In genomic region chr11:102411704-102412103, GRCm38 (mm10) we compare ENCODE assay signal across 8 mouse cellular contexts. TPM values are rescaled to one million over a fixed set of nuclear protein-coding genes. Genes with fewer than 3 reads are reported as not detected.
DNase-seq lines count a peak whose midpoint lies in the region; ATAC-seq and TF ChIP-seq lines count a peak whose summit lies in the region.

No protein-coding gene starts in this region.

- 7% methylated on average over 11 of the region's 11 CpGs for WGBS in forebrain, embryonic 14.5 days
- 5% methylated on average over 11 of the region's 11 CpGs for WGBS in forebrain, embryonic 13.5 days
- WGBS in forebrain, embryonic 16.5 days, result 8% methylated on average over 11 of the region's 11 CpGs
- 5% methylated on average over 11 of the region's 11 CpGs for WGBS in hindbrain, postnatal 0 days
- 8% methylated on average over 11 of the region's 11 CpGs for WGBS in limb, embryonic 10.5 days

- no peak overlapping the region for H3K4me2 ChIP-seq in forebrain, embryonic 14.5 days (ENCODE audit: low read length)
- H3K4me2 ChIP-seq in forebrain, embryonic 13.5 days, result no peak overlapping the region
- no peak overlapping the region for H3K4me2 ChIP-seq in forebrain, embryonic 16.5 days (ENCODE audit: low read length)
- no peak overlapping the region for H3K4me2 ChIP-seq in hindbrain, postnatal 0 days (ENCODE audit: low read depth, low read length)

- TF ChIP-seq CTCF in hindbrain, postnatal 0 days (IDR thresholded peaks at IDR 0.05; ENCODE audit: low read depth), result peak; percentile 94

- peak; percentile 25; the same call in 1 of the 2 replicates for ATAC-seq in forebrain, embryonic 14.5 days
- ATAC-seq in forebrain, embryonic 13.5 days, result no peak
- peak; percentile 15; the same call in 1 of the 2 replicates for ATAC-seq in forebrain, embryonic 16.5 days
- no peak for ATAC-seq in hindbrain, postnatal 0 days

- peak; percentile 96 for DNase-seq in forebrain, embryonic 14.5 days (ENCODE audit: low spot score)
- peak; percentile 97 for DNase-seq in brain, adult 2 months (ENCODE audit: low read depth, low spot score)
- peak; percentile 95 for DNase-seq in hindbrain, postnatal 0 days (ENCODE audit: low spot score)
- DNase-seq in limb, embryonic 10.5 days (ENCODE audit: low spot score), result peak; percentile 89
- peak; percentile 92 for DNase-seq in naive thymus-derived CD4-positive, alpha-beta T cell, adult 2 months (ENCODE audit: low read depth)
- DNase-seq in telencephalon, adult 2 months (ENCODE audit: low read depth, low spot score), result peak; percentile 85

- no peaks in the 10 kb centered on the region for H3K9me3 ChIP-seq in forebrain, embryonic 14.5 days (replicated peaks; ENCODE audit: control insufficient read depth, low read length)
- H3K9me3 ChIP-seq in forebrain, embryonic 13.5 days (replicated peaks), result no peaks in the 10 kb centered on the region
- no peaks in the 10 kb centered on the region for H3K9me3 ChIP-seq in forebrain, embryonic 16.5 days (ENCODE audit: control insufficient read depth, low read length)
- no peaks in the 10 kb centered on the region for H3K9me3 ChIP-seq in hindbrain, postnatal 0 days (ENCODE audit: low read length)
- no peaks in the 10 kb centered on the region for H3K9me3 ChIP-seq in limb, embryonic 10.5 days (replicated peaks)

- peaks cover 7% of the 10 kb centered on the region for H3K4me1 ChIP-seq in forebrain, embryonic 14.5 days (ENCODE audit: control insufficient read depth, insufficient read depth, low read length)
- peaks cover 10% of the 10 kb centered on the region for H3K4me1 ChIP-seq in forebrain, embryonic 13.5 days
- H3K4me1 ChIP-seq in forebrain, embryonic 16.5 days (replicated peaks; ENCODE audit: control insufficient read depth, insufficient read depth, low read length), result peaks cover 11% of the 10 kb centered on the region
- H3K4me1 ChIP-seq in hindbrain, postnatal 0 days (ENCODE audit: insufficient read depth, low read length), result peaks cover 6% of the 10 kb centered on the region; the same call in 1 of the 2 replicates
- peaks cover 28% of the 10 kb centered on the region for H3K4me1 ChIP-seq in limb, embryonic 10.5 days

- no peak overlapping the region for H3K4me3 ChIP-seq in forebrain, embryonic 14.5 days (ENCODE audit: low read depth, low read length)
- no peak overlapping the region for H3K4me3 ChIP-seq in forebrain, embryonic 13.5 days
- H3K4me3 ChIP-seq in forebrain, embryonic 16.5 days (replicated peaks; ENCODE audit: low read length), result no peak overlapping the region
- H3K4me3 ChIP-seq in hindbrain, postnatal 0 days (ENCODE audit: low read length), result no peak overlapping the region
- H3K4me3 ChIP-seq in limb, embryonic 10.5 days, result no peak overlapping the region

- H3K27me3 ChIP-seq in forebrain, embryonic 14.5 days (replicated peaks; ENCODE audit: control insufficient read depth, insufficient read depth, low read length), result no peaks in the 10 kb centered on the region
- H3K27me3 ChIP-seq in forebrain, embryonic 13.5 days, result no peaks in the 10 kb centered on the region
- no peaks in the 10 kb centered on the region for H3K27me3 ChIP-seq in forebrain, embryonic 16.5 days (replicated peaks; ENCODE audit: control insufficient read depth, insufficient read depth, low read length)
- no peaks in the 10 kb centered on the region for H3K27me3 ChIP-seq in hindbrain, postnatal 0 days (ENCODE audit: insufficient read depth, low read length)
- H3K27me3 ChIP-seq in limb, embryonic 10.5 days (ENCODE audit: low read depth, poor library complexity, severe bottlenecking), result 0 out of 2 replicates have a peak, but pooled peaks cover 3% of the 10 kb centered on the region

- H3K27ac ChIP-seq in forebrain, embryonic 14.5 days (ENCODE audit: low read depth, low read length), result no peak overlapping the region
- no peak overlapping the region for H3K27ac ChIP-seq in forebrain, embryonic 13.5 days
- no peak overlapping the region for H3K27ac ChIP-seq in forebrain, embryonic 16.5 days (ENCODE audit: low read length)
- no peak overlapping the region for H3K27ac ChIP-seq in hindbrain, postnatal 0 days
- H3K27ac ChIP-seq in limb, embryonic 10.5 days, result no peak overlapping the region

- no peaks in the 10 kb centered on the region for H3K36me3 ChIP-seq in forebrain, embryonic 14.5 days (ENCODE audit: control insufficient read depth, insufficient read depth, low read length)
- H3K36me3 ChIP-seq in forebrain, embryonic 13.5 days (ENCODE audit: poor library complexity, severe bottlenecking), result no peaks in the 10 kb centered on the region
- H3K36me3 ChIP-seq in forebrain, embryonic 16.5 days (ENCODE audit: control insufficient read depth, insufficient read depth), result no peaks in the 10 kb centered on the region
- H3K36me3 ChIP-seq in hindbrain, postnatal 0 days (ENCODE audit: insufficient read depth, low read length), result no peaks in the 10 kb centered on the region
- no peaks in the 10 kb centered on the region; the same call in 1 of the 2 replicates for H3K36me3 ChIP-seq in limb, embryonic 10.5 days

- no peak overlapping the region for H3K9ac ChIP-seq in forebrain, embryonic 14.5 days (ENCODE audit: low read length)
- H3K9ac ChIP-seq in forebrain, embryonic 13.5 days, result no peak overlapping the region
- H3K9ac ChIP-seq in forebrain, embryonic 16.5 days (replicated peaks; ENCODE audit: low read depth, low read length), result no peak overlapping the region
- H3K9ac ChIP-seq in hindbrain, postnatal 0 days (replicated peaks; ENCODE audit: low read length), result no peak overlapping the region

RNA-seq across cellular contexts. Expression of gene Slc25a39, which starts 4.0 kb away (rescaled TPM):
- polyA plus RNA-seq in forebrain, embryonic 14.5 days (2014; fragmentation: Nextera tagmentation; extraction: Ambion mirVana), result 145 and 149 TPM in 2 replicates
- polyA plus RNA-seq in forebrain, embryonic 13.5 days (2015; fragmentation: Nextera tagmentation; extraction: Ambion mirVana), result 157 and 159 TPM in 2 replicates
- polyA plus RNA-seq in forebrain, embryonic 16.5 days (2015; fragmentation: Nextera tagmentation; extraction: Ambion mirVana), result 134 and 143 TPM in 2 replicates
- total RNA-seq in hindbrain, postnatal 0 days (2014; rRNA removed), result 169 and 194 TPM in 2 replicates
- polyA plus RNA-seq in hindbrain, postnatal 0 days (2015; fragmentation: Nextera tagmentation; extraction: Ambion mirVana), result 165 and 176 TPM in 2 replicates
- 209 and 242 TPM in 2 replicates for polyA plus RNA-seq in limb, embryonic 10.5 days (2016; fragmentation: Nextera tagmentation; extraction: Ambion mirVana)

RNA-seq across cellular contexts. Expression of gene Grn, which starts 18.4 kb away (rescaled TPM):
- 28.6 and 38.8 TPM in 2 replicates for polyA plus RNA-seq in forebrain, embryonic 14.5 days (2014; fragmentation: Nextera tagmentation; extraction: Ambion mirVana)
- polyA plus RNA-seq in forebrain, embryonic 13.5 days (2015; fragmentation: Nextera tagmentation; extraction: Ambion mirVana), result 49.5 and 53.9 TPM in 2 replicates
- polyA plus RNA-seq in forebrain, embryonic 16.5 days (2015; fragmentation: Nextera tagmentation; extraction: Ambion mirVana), result 68.0 and 72.8 TPM in 2 replicates
- 85.6 and 98.5 TPM in 2 replicates for total RNA-seq in hindbrain, postnatal 0 days (2014; rRNA removed)
- 98.4 and 104 TPM in 2 replicates for polyA plus RNA-seq in hindbrain, postnatal 0 days (2015; fragmentation: Nextera tagmentation; extraction: Ambion mirVana)
- 78.5 and 93.2 TPM in 2 replicates for polyA plus RNA-seq in limb, embryonic 10.5 days (2016; fragmentation: Nextera tagmentation; extraction: Ambion mirVana)

RNA-seq across cellular contexts. Expression of gene Rundc3a, which starts 18.5 kb away (rescaled TPM):
- 115 and 125 TPM in 2 replicates for polyA plus RNA-seq in forebrain, embryonic 14.5 days (2014; fragmentation: Nextera tagmentation; extraction: Ambion mirVana)
- polyA plus RNA-seq in forebrain, embryonic 13.5 days (2015; fragmentation: Nextera tagmentation; extraction: Ambion mirVana), result 93.9 and 94.8 TPM in 2 replicates
- polyA plus RNA-seq in forebrain, embryonic 16.5 days (2015; fragmentation: Nextera tagmentation; extraction: Ambion mirVana), result 129 and 156 TPM in 2 replicates
- 310 and 349 TPM in 2 replicates for total RNA-seq in hindbrain, postnatal 0 days (2014; rRNA removed)
- 114 and 125 TPM in 2 replicates for polyA plus RNA-seq in hindbrain, postnatal 0 days (2015; fragmentation: Nextera tagmentation; extraction: Ambion mirVana)
- 1.2 and 1.3 TPM in 2 replicates for polyA plus RNA-seq in limb, embryonic 10.5 days (2016; fragmentation: Nextera tagmentation; extraction: Ambion mirVana)

RNA-seq across cellular contexts. Expression of gene Fam171a2, which starts 35.8 kb away (rescaled TPM):
- 26.0 and 27.8 TPM in 2 replicates for polyA plus RNA-seq in forebrain, embryonic 14.5 days (2014; fragmentation: Nextera tagmentation; extraction: Ambion mirVana)
- 8.5 and 9.3 TPM in 2 replicates for polyA plus RNA-seq in forebrain, embryonic 13.5 days (2015; fragmentation: Nextera tagmentation; extraction: Ambion mirVana)
- 16.1 and 17.8 TPM in 2 replicates for polyA plus RNA-seq in forebrain, embryonic 16.5 days (2015; fragmentation: Nextera tagmentation; extraction: Ambion mirVana)
- total RNA-seq in hindbrain, postnatal 0 days (2014; rRNA removed), result 546 and 699 TPM in 2 replicates
- polyA plus RNA-seq in hindbrain, postnatal 0 days (2015; fragmentation: Nextera tagmentation; extraction: Ambion mirVana), result 20.6 and 21.0 TPM in 2 replicates
- 3.7 and 4.2 TPM in 2 replicates for polyA plus RNA-seq in limb, embryonic 10.5 days (2016; fragmentation: Nextera tagmentation; extraction: Ambion mirVana)

RNA-seq across cellular contexts. Expression of gene Slc4a1, which starts 45.7 kb away (rescaled TPM):
- 1.8 and 2.1 TPM in 2 replicates for polyA plus RNA-seq in forebrain, embryonic 14.5 days (2014; fragmentation: Nextera tagmentation; extraction: Ambion mirVana)
- polyA plus RNA-seq in forebrain, embryonic 13.5 days (2015; fragmentation: Nextera tagmentation; extraction: Ambion mirVana), result 2.6 and 6.5 TPM in 2 replicates
- 2.0 and 2.9 TPM in 2 replicates for polyA plus RNA-seq in forebrain, embryonic 16.5 days (2015; fragmentation: Nextera tagmentation; extraction: Ambion mirVana)
- total RNA-seq in hindbrain, postnatal 0 days (2014; rRNA removed), result 0.22 and 0.84 TPM in 2 replicates
- polyA plus RNA-seq in hindbrain, postnatal 0 days (2015; fragmentation: Nextera tagmentation; extraction: Ambion mirVana), result 0.48 and 0.54 TPM in 2 replicates
- polyA plus RNA-seq in limb, embryonic 10.5 days (2016; fragmentation: Nextera tagmentation; extraction: Ambion mirVana), result 34.5 and 37.2 TPM in 2 replicates

Comparison
In these comparisons a context has a peak if more than half of its experiments do, and no peak if none do; other contexts are left out.
1. ATAC-seq: peak in forebrain, embryonic 14.5 days (single experiment) and forebrain, embryonic 16.5 days (single experiment); none in forebrain, embryonic 13.5 days (single experiment) and hindbrain, postnatal 0 days (single experiment).
2. RNA of gene Rundc3a, which starts 18.5 kb away (polyA plus RNA-seq): 129 to 156 TPM in forebrain, embryonic 16.5 days, 115 to 125 TPM in forebrain, embryonic 14.5 days, 114 to 125 TPM in hindbrain, postnatal 0 days and 93.9 to 94.8 TPM in forebrain, embryonic 13.5 days; 1.2 to 1.3 TPM in limb, embryonic 10.5 days; every median in the first group is over 10 times any median in the second.
3. Peak in every context shown above with its lines, with median percentiles within 50 percentile points of each other: DNase-seq.